Mouse (Mus musculus) liver, adult 2 months (tissue): ENCODE measurements around the gene Wasf2.

Experiments
- CTCF ChIP-seq: fragments of 200-500 bp; IDR thresholded peaks from 2 replicates; pipeline ENCODE4 v1.5.1; 2011; ENCODE audit warnings: low read depth, low read length, control low read depth
- POLR2A ChIP-seq: fragments of 200-500 bp; IDR thresholded peaks from 2 replicates; pipeline ENCODE4 v1.6.1; 2011; ENCODE audit warnings: low read length, control low read depth; ENCODE audit not compliant: insufficient read depth; ENCODE audit errors: extremely low read depth

GRCm38 (mm10) chr4:133162196-133162595 is 31.9 kb downstream of the Wasf2 start:
- TF ChIP-seq CTCF: no peak
- TF ChIP-seq POLR2A: no peak
